Mouse (Mus musculus) erythroblast, embryonic 14.5 days (primary cell): ENCODE measurements around the gene Tnni3k.

ENCODE experiments used
- GATA1 ChIP-seq: IDR thresholded peaks from 2 replicates; pipeline ENCODE4 v1.6.1; 2012; ENCODE audit warnings: low read length, inconsistent platforms, mixed read lengths
- TAL1 ChIP-seq: IDR thresholded peaks from 3 replicates; pipeline ENCODE4 v1.6.1; 2012; ENCODE audit warnings: low read length, inconsistent platforms, mixed read lengths

DNA sequence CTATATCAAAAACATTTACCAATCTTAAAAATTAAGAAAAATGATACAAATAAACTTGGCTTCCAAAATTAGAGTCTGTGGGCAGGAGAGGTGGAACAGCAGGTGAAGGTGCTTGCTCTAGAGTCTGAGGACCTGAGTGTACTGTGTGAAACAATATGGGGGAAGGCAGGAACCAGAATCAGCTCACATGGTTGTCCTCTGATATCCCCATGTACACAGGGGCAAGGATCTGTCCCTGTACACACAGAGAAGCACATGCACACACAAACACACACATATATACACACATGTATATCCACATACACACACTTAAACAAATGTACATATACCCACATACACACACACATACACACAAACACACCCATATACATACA lies 4.2 kb upstream of the Tnni3k start:
- TF ChIP-seq GATA1 (no peak), TAL1 (no peak)
